Mouse (Mus musculus) right cerebral cortex, postnatal 25 days (tissue): ENCODE data around the gene Mcpt4.
A peak's percentile ranks its signal among the peaks of the same experiment; 100 is the strongest.
"Not testable (repeated sequence)": the region's sequence is repeated elsewhere in the genome, so short reads cannot be mapped to it uniquely, and the experiment has no call there.

Experiments
- DNase-seq: peaks from one replicate; pipeline ENCODE4 v3.0.0; 2022

Gene Mcpt4

DNA sequence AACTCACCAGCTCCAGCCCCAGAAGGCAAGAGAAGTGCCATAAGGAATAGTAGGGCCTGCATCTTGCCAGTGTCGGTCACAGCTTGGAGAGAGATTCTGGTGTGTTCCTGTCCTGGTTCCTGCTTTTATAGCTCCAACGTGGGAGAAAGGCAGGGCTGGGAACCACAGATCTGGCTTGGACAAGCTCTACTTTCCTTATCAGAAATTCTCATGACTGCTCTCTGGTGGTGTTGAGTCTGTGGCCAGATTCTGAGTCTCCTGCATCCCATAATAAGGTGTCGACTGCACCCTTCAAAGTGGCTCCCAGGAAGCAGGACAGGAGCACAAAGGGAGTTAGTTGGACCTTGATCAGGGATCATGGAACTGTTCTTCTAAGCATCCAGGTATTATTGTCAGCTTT lies at the start of gene Mcpt4:
Gene Mcpt4, minus strand, starts transcription at position 101 of the 400 bp plus-strand sequence.
- DNase-seq: not testable (repeated sequence)

DNA sequence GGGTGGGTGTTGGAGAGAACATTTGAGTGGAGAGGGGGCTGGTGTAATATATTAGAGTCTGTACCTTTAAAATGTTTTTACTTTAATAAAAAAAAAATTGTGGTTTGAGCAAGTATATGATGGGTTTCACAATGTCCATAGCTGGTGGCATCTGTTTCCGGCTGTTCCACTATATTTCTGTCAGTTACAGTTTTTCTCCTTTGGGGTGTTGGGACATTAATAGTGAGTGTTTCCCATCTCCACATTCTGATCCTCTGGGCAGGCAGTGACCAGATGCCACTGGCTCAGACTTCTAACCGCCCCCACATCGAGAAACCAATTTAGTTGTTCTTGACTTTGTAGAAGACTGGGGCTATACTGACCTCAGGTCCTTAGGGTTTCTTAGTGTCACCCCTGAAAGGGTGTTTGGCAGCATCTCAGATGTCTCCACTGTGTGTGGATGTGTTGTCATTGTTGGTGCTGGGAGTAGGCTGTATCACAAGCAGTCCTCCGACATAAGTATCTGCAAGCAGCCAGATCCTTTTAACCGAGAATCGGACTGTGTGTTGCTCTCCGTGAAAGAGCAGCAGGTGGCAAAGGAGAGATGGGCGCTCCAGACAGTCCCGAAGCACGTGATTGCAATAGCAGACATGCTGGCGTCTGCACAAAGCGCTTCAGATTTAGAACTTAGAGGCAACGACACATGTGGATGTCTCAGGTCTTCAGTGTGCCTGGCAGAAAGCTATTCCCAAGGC lies 43.5 kb upstream of the Mcpt4 start:
- DNase-seq: no peak

DNA sequence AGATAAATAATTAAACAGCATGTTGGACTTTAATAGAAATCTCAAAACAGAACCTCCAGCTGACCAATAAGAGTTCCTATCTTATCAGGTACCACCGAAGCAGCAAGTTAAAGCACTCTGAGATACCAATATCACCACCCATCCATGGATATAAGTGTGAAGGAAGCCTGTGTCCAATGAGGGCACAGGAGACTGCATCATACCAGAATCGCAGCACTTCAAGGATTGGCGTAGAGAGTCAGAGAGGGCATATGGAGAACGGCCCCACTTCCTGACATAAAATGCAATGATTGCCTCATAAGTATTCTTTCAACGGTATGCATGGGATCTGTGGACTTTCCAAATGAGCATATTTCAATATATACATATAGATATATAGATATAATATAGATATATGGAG lies 42.9 kb upstream of the Mcpt4 start:
- DNase-seq: no peak

DNA sequence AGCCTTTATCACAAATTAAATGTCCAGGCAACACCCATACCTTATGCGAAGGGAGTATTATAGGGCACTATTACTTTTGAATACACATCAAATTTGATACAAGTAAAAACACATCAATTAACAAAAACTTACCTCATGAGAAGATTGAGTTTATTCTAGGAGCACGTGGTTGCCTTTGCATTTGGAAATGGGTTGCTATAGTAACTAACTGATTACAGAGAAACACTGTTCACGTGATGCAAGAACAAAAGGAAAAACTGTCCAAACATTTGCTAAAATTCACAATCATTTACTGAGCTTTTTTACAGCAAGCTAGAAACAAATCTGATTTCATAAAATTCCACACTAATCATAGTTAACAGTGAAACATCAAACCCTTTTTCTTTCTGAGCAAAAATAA lies 41.3 kb upstream of the Mcpt4 start:
- no peak for DNase-seq

DNA sequence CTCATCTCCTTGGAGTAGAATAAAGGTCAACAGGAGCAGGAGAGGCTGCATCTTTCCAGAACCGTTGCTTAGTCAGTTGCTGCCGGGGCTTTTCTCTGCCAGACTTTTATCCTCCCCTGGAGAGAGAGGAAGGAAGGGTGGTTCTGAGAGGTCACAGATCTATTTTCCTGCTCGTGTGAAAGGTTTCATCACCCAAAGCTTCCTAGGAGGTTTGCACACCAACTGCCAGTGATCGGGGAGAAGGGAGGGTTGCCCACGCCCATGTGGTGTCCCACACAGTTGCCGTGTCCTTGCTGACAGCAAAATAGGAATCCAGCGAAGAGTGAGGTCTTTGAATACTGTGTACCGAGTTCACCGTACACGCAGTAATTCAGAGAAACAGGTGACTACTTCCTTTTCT lies 40.3 kb upstream of the Mcpt4 start, which contains the start of gene Ctsg:
Gene Ctsg, minus strand, starts transcription at position 189 of the 400 bp plus-strand sequence.
- DNase-seq: no peak

DNA sequence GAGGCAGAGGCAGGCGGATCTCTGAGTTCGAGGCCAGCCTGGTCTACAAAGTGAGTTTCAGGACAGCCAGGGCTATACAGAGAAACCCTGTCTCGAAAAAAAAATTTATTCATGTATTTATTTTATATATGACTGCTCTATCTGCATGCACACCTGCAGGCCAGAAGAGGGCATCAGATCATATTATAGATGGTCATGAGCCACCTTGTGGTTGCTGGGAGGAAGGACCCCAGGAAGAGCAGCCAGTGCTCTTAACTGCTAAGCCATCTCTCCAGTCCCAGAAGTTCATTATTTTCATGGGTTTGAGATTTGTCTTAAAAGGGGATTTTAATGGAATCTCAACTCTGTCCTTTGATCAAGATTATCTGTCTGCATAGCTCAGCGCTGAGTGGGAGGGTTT lies 36.8 kb upstream of the Mcpt4 start:
- DNase-seq: no peak

DNA sequence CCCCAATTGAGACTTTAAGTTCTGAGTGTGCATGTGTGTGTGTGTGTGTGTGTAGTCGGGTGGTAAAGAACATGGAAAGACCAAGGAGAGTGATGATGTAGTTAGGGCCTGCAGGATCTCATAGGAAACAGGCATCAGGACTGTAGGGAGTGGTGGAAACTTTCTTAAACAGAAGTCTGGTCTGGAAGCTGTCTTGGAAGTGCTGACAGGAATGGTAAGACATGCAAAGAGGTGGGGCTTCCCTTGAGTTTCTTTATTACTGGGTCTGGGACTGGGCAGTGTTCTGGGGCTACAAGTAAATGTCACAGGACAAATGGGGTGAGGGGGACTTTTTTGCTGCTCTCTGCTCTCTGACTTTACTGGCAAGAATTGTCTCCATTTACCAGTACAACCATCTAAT lies 35.5 kb upstream of the Mcpt4 start:
- DNase-seq: no peak

DNA sequence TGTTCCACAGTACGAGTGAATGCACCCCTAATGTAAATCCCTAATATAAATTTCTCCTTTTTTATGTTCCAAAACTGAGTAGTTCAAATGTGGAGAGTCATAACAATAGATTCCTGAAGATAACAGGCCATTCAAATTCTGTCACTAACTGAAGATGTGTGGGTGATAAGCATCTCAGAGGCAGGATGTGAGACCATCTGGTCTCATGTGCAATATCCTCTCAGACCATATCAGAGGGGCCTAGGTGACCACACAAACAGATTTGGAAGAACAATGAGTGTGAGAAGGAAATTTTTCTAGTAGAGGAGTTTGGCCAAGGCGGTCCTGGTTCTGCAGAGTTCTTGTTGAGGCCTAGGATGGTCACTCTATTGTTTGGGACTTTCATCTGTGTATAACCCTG lies 31.2 kb upstream of the Mcpt4 start:
- DNase-seq: no peak

DNA sequence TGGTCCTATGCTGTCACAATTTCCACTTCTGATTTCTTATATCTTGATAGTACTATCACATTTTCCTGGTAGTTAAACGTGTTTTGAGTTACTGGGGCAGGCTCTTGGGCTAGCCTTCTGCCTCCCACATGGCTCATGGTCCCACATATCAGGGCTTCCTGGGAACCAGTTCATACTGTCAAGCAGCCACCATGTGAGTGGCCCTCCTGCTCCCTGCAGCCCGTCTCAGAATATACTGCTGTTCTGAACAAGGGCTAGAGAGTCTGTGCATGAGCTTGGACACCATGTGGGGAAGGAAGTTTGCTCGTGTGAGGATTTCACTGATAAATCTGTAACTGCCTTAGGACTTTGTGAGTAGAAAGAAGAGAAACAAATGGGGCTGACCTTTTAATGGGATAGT lies 24.6 kb upstream of the Mcpt4 start:
- DNase-seq: no peak

DNA sequence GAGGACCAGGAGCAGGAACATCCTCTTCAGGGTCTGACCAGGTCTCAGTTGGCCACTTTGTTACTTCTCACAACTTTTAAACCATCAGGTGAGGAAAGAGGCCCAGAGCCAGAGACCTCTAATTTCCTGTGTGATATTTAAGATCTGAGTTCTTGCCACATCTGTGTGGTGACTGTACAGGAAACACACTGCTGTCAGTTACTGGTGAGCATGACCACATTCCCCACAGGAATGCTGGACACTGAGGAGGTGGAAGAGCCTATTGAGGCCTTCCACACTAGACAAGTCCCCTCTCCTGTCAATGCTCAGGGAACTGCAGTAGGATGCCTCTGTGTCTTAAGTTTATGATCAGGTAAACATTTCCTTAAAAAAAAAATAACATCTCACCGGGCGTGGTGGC lies 23.1 kb upstream of the Mcpt4 start, which contains the start of gene Mcpt8:
Gene Mcpt8, minus strand, starts transcription at position 107 of the 400 bp plus-strand sequence.
- no peak for DNase-seq

DNA sequence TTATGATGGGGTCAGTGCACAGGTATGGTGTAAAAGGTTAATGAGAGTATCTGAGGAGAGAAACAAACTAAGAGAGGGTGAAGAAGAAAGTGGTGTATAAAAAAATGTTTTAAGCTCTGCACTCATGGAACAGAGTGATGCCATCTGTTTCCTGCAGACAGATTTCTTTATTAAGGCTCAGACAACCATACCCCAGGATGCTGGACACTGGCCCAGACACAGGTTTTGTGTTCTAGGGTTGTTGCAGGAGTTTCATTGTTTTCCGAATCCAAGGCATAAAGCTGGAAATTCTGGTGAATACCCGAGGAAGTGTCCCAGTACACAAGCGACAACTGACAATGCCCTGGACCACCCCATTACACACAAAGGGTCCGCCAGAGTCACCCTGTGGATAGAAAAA lies 19.9 kb upstream of the Mcpt4 start:
- no peak for DNase-seq

DNA sequence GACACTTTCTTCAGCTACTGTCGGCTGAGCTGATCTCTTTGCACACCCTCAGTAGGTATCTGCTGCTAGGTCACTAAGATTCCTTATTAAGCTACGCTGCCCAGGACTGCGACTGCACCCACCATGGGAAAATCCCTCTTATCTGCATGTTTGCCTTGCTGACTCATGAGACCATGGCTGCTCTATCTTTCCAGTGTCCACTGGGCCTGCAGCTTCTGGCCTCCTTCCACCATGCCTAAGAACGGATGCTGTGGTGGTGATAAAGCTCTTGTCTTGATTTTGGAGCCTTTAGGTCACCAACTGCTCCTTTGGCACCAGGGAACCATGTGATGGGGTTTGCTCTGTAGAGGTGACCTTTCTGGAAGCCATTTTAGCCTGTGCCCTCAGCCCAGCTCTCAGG lies 4.4 kb downstream of the Mcpt4 start:
- no peak for DNase-seq

DNA sequence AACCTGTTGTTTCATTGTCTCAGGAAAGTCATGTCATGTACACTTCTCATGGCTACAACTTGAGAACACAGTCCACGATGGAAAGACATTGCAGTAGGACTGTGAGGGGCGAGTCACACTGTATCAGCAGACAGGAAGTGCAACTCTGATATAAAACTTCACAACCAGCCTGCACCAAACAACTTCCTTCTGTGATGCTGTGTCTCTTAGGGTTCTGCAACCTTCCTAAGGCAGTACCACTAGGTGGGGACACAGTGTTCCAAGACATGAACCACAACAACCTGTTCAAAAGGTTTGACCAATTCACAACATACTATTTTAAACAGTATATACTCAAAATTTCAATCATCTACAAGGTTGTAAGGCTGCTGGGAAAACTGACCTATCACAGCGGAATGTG lies 6.7 kb downstream of the Mcpt4 start:
- DNase-seq: no peak

DNA sequence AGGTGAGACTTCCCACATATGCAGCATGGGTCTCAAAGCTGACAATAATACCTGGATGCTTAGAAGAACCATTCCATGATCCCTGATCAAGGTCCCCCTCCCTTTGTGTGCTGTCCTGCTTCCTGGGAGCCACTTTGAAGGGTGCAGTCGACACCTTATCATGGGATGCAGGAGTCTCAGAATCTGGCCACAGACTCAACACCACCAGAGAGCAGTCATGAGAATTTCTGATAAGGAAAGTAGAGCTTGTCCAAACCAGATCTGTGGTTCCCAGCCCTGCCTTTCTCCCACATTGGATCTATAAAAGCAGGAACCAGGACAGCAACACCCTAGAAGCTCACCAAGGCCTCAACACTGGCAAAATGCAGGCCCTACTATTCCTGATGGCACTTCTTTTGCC lies 20.3 kb downstream of the Mcpt4 start, which contains the start of gene Mcpt2:
Gene Mcpt2, plus strand, starts transcription at position 250 of the 400 bp plus-strand sequence.
- DNase-seq: not testable (repeated sequence)

DNA sequence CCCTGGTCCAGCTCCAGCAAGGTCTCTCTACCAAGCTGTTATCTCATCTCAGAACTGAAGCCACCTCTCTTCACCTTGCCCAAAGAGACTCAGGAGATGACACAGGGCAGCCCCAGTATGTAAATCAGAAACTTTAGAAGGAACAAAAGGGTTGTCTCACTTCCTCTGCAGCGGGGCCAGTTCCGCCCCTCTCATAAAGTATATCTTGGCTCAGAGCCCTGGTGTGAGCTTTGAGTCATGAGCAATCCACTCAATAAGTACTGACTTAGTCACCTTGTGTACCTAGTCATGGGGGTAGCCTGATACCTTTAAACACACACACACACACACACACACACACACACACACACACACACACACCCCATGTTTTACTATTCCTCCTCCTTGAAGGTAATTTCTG lies 27.7 kb downstream of the Mcpt4 start:
- no peak for DNase-seq

DNA sequence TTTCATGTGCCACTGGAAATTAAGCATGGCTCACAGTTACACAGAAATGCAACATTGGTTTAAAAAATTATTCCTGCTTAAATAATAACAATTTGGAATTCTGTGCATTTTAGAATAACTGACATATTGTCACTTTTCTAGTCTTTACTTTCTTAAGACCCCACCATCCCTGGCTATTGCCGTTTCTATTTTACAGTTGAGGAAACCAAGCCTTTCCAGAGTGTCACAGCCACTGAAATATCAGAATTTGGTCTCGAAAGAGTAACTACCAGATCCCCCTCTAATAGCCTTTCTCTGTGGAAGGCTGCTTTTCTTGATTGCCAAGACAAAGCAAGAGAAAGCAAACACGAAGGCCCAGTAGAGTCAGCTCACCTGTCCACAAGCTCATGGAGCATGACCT lies 31.7 kb downstream of the Mcpt4 start, which contains the start of gene Mcpt9:
Gene Mcpt9, minus strand, starts transcription at position 101 of the 400 bp plus-strand sequence.
- DNase-seq: not testable (repeated sequence)

DNA sequence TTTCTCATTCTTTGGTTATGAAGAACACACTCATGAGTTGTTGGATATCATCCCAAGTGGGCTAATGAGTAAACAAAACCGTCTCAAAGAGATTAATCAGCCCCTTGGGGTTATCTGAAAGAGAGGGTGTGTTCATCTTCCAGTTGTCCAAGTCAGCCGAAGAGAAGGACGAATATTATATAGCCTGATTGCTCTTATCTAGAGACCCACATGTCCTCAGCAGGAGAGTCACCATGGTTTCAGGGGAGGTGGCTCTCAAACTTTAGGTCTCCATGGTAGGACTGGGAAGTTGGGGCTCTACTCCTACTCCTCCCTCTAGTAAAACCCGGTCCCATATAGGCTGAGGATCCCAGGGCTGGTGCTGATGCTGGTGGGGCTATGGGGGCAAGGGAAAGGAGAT lies 40.8 kb downstream of the Mcpt4 start:
- DNase-seq: not testable (repeated sequence)

DNA sequence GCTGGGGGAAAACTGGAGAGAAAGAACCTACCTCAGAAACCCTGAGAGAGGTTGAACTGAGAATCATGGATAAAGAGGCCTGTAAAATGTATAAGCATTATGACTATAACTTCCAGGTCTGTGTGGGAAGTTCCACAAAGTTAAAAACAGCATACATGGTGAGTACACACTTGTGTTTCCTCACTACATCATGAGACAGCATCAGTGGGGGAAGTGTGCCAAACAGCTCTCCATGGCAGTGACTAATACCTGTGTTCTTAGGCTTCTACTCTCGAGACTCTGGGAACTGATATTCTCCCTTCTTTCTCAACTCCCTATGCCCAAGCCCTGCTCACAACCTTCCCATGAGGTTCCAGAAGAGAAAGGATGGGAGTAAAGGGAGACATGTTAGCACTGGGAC lies 42.7 kb downstream of the Mcpt4 start:
- DNase-seq: peak; percentile 7

DNA sequence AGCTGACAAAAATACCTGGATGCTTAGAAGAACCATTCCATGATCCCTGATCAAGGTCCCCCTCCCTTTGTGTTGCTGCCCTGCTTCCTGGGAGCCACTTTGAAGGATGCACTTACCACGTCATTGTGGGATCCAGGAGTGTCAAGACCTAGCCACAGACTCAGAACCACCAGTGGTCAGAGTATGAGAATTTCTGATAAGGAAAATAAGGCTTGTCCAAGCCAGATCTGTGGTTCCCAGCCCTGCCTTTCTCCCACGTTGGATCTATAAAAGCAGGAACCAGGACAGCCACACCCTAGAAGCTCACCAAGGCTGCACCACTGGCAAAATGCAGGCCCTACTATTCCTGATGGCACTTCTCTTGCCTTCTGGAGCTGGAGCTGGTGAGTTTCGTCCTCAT lies 44.4 kb downstream of the Mcpt4 start, which contains the start of gene Mcpt1:
Gene Mcpt1, plus strand, starts transcription at position 301 of the 400 bp plus-strand sequence.
- not testable (repeated sequence) for DNase-seq

DNA sequence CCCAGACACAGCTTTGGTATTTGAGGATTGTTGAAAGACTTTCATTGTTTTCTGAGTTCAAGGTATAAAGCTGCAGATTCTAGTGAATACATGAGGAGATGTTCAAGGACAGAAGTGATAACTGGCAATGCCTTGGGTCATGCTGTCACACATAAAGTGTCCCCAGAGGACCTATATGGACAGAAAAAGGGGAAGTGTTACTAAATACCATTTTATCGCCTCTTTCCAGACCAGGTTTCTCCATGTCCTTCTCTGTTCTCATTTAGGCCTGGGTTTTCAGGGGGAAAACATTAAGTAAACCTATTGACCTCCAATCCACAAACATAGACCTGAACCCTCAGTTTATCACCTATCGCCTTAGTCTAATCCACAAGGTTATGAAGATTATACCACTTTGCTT lies 48.2 kb downstream of the Mcpt4 start:
- no peak for DNase-seq

DNA sequence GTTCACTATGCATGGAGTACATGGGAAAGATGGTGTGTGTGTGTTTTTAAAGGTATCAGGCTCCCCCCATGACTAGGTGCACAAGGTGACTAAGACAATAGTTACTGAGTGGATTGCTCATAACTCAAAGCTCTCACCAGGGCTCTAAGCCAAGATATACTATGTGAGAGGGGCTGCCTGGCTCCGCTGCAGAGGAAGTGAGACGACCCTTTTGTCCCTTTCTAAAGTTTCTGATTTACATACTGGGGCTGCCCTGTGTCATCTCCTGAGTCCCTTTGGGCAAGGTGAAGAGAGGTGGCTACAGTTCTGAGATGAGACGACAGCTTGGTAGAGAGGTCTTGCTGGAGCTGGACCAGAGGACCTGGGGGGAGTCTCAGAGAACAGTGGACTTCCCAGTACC lies 49.0 kb downstream of the Mcpt4 start:
- DNase-seq: no peak
